1 mouse cellular context compared by ENCODE assay signal in the genomic region with DNA sequence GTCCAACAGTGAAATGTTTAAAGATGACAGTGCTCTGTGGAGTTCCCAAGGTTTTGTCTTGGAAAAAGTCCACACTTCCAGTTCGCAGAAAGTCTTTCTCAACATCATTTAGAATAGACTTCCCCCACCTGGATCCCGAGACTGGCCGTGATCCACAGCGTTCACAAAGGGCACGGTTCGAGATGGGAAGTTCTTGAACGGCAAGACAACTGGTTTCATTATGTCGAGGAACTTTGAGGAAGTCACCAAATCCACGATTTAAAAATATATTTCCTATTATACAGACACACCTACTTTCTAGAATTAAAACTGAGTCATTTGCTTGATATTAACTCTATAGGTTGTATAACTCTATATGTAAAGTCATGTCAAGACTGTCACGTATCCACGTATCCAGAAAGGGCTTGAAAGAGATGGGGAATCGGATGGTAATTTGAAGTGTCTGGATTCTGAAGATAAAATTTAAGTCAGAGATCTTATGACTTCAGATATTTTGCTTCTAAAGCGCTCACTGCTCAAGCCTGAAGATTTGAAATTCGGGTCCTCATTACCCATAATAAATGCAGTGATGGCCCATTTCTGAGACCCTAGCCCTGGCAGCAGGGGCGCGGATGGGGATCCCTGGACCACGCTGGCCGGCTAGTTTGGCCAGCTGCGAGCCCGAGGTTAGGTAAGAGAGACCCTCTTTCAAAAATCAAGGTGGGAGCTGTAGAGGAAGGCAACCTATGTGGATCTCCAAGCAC.
TF ChIP-seq lines count a peak whose summit lies in the region.

No protein-coding gene starts in this region.

TF ChIP-seq in CH12.LX, 34 proteins besides CTCF, POLR2A, EP300 and RAD21 (continued from another document):
- TF ChIP-seq MYC (IDR thresholded peaks at IDR 0.05; ENCODE audit: low read depth, low read length) (no peak), BHLHE40 (IDR thresholded peaks at IDR 0.05; ENCODE audit: low read depth, low read length) (peak; percentile 8; the same call in 1 of the 2 replicates), SMC3 (IDR thresholded peaks at IDR 0.05; ENCODE audit: low read depth, low read length) (no peak), KAT2A (IDR thresholded peaks at IDR 0.05; ENCODE audit: insufficient replicate concordance, low read length) (no peak), USF1 (IDR thresholded peaks at IDR 0.05; ENCODE audit: low read depth, low read length) (no peak), CHD1 (IDR thresholded peaks at IDR 0.05; ENCODE audit: low read depth, low read length) (no peak), ETS1 (conservative IDR thresholded peaks at IDR 0.05; ENCODE audit: low read depth, low read length) (peak; percentile 16; the same call in 1 of the 2 replicates), HCFC1 (IDR thresholded peaks at IDR 0.05; ENCODE audit: low read depth, low read length) (no peak), RCOR1 (conservative IDR thresholded peaks at IDR 0.05; ENCODE audit: low read depth, low read length) (no peak), MAFK (IDR thresholded peaks at IDR 0.05; ENCODE audit: insufficient replicate concordance, low read length) (no peak), TBP (conservative IDR thresholded peaks at IDR 0.05; ENCODE audit: low read depth, low read length) (no peak)
